ENCODE assay signal across 19 mouse cellular contexts in genomic region chr16:60233985-60234766, GRCm38 (mm10).
DNase-seq lines count a peak whose midpoint lies in the region; ATAC-seq lines count a peak whose summit lies in the region.
"Had no signal": no experiment of that assay in that cellular context is flagged by ENCODE, and none has a peak within 500 bp of the region (broad histone marks: within the 10 kb centered on the region; RNA-seq: fewer than 3 reads in every experiment).

No protein-coding gene starts in this region.

- H3K36me3 ChIP-seq in liver, embryonic 11.5 days (ENCODE audit: control insufficient read depth, insufficient read depth, low read length) = no peaks in the 10 kb centered on the region
- H3K36me3 ChIP-seq in liver, embryonic 12.5 days = no peaks in the 10 kb centered on the region
- H3K36me3 ChIP-seq in liver, embryonic 16.5 days (ENCODE audit: control insufficient read depth, insufficient read depth) = no peaks in the 10 kb centered on the region
- H3K36me3 ChIP-seq in kidney, embryonic 14.5 days (ENCODE audit: control insufficient read depth, insufficient read depth, low read length) = no peaks in the 10 kb centered on the region
- H3K36me3 ChIP-seq in hindbrain, embryonic 11.5 days (ENCODE audit: control insufficient read depth, insufficient read depth, low read length) = no peaks in the 10 kb centered on the region
- H3K36me3 ChIP-seq: embryonic facial prominence, embryonic 10.5 days; heart, embryonic 15.5 days; hindbrain, embryonic 10.5 days; hindbrain, embryonic 15.5 days had no signal

- WGBS in liver, embryonic 11.5 days = 75% methylated on average over 5 of the region's 5 CpGs
- 63% methylated on average over 5 of the region's 5 CpGs for WGBS in liver, embryonic 12.5 days (ENCODE audit: insufficient replicate concordance)
- 56% methylated on average over 5 of the region's 5 CpGs for WGBS in liver, embryonic 16.5 days (ENCODE audit: insufficient replicate concordance)
- WGBS in kidney, embryonic 14.5 days = 92% methylated on average over 5 of the region's 5 CpGs
- 91% methylated on average over 5 of the region's 5 CpGs for WGBS in hindbrain, embryonic 11.5 days

- no peaks in the 10 kb centered on the region for H3K9me3 ChIP-seq in liver, embryonic 11.5 days (ENCODE audit: control insufficient read depth, low read length)
- H3K9me3 ChIP-seq in liver, embryonic 12.5 days (replicated peaks) = no peaks in the 10 kb centered on the region
- H3K9me3 ChIP-seq in liver, embryonic 16.5 days (replicated peaks; ENCODE audit: control insufficient read depth, low read length) = no peaks in the 10 kb centered on the region
- no peaks in the 10 kb centered on the region for H3K9me3 ChIP-seq in kidney, embryonic 14.5 days (ENCODE audit: control insufficient read depth, low read length)
- no peaks in the 10 kb centered on the region for H3K9me3 ChIP-seq in hindbrain, embryonic 11.5 days (ENCODE audit: control insufficient read depth, low read length)
- H3K9me3 ChIP-seq: embryonic facial prominence, embryonic 10.5 days; forebrain, embryonic 13.5 days; heart, embryonic 15.5 days; hindbrain, embryonic 10.5 days; hindbrain, embryonic 15.5 days had no signal

- no peak for DNase-seq in liver, embryonic 11.5 days (ENCODE audit: low spot score)
- no peak for DNase-seq in liver
- DNase-seq in right cerebral cortex, postnatal 10 days (ENCODE audit: low spot score in 2 of 2) = no peak
- no peak for DNase-seq in hindbrain, embryonic 11.5 days (ENCODE audit: low spot score)
- DNase-seq: adrenal gland, postnatal 10 days; cerebellum, adult 18-20 months; cerebellum, adult 9-11 months; gastrocnemius, postnatal 10 days; heart, adult 18-20 months had no signal

- H3K9ac ChIP-seq in liver, embryonic 11.5 days (ENCODE audit: low read depth, low read length) = no peak overlapping the region
- no peak overlapping the region for H3K9ac ChIP-seq in liver, embryonic 12.5 days
- no peak overlapping the region for H3K9ac ChIP-seq in liver, embryonic 16.5 days (ENCODE audit: low read depth, low read length)
- no peak overlapping the region for H3K9ac ChIP-seq in kidney, embryonic 14.5 days (ENCODE audit: low read depth, low read length)
- H3K9ac ChIP-seq in hindbrain, embryonic 11.5 days (ENCODE audit: low read depth, low read length) = no peak overlapping the region
- H3K9ac ChIP-seq: forebrain, embryonic 13.5 days; heart, embryonic 15.5 days; hindbrain, embryonic 15.5 days had no signal

- no peak overlapping the region for H3K4me2 ChIP-seq in liver, embryonic 11.5 days
- H3K4me2 ChIP-seq in liver, embryonic 12.5 days = no peak overlapping the region
- H3K4me2 ChIP-seq in liver, embryonic 16.5 days (ENCODE audit: low read depth, low read length) = no peak overlapping the region
- no peak overlapping the region for H3K4me2 ChIP-seq in kidney, embryonic 14.5 days (replicated peaks; ENCODE audit: low read depth, low read length)
- H3K4me2 ChIP-seq in hindbrain, embryonic 11.5 days (replicated peaks; ENCODE audit: low read depth, low read length) = no peak overlapping the region
- H3K4me2 ChIP-seq: forebrain, embryonic 13.5 days; heart, embryonic 11.5 days; heart, embryonic 15.5 days; hindbrain, embryonic 15.5 days had no signal

- ATAC-seq in liver, embryonic 11.5 days (replicated peaks; ENCODE audit: low FRiP score) = peak; percentile 80
- peak; percentile 79 for ATAC-seq in liver, embryonic 12.5 days
- peak; percentile 76 for ATAC-seq in liver, embryonic 16.5 days (ENCODE audit: low read depth)
- no peak for ATAC-seq in kidney, embryonic 14.5 days (ENCODE audit: low FRiP score, low TSS enrichment)
- no peak for ATAC-seq in megakaryocyte progenitor cell, adult 5-6 weeks (replicated peaks; ENCODE audit: poor library complexity)
- no peak for ATAC-seq in hindbrain, embryonic 11.5 days (ENCODE audit: low FRiP score)
- ATAC-seq: forebrain, embryonic 13.5 days had no signal

- no peaks in the 10 kb centered on the region for H3K27me3 ChIP-seq in liver, embryonic 11.5 days (replicated peaks; ENCODE audit: control insufficient read depth, insufficient read depth, low read length)
- H3K27me3 ChIP-seq in liver, embryonic 12.5 days (replicated peaks) = no peaks in the 10 kb centered on the region
- no peaks in the 10 kb centered on the region for H3K27me3 ChIP-seq in liver, embryonic 16.5 days (ENCODE audit: control insufficient read depth, insufficient read depth, low read depth, low read length)
- no peaks in the 10 kb centered on the region for H3K27me3 ChIP-seq in kidney, embryonic 14.5 days (ENCODE audit: control insufficient read depth, insufficient read depth, low read length)
- H3K27me3 ChIP-seq in hindbrain, embryonic 11.5 days (ENCODE audit: control insufficient read depth, insufficient read depth, low read length) = no peaks in the 10 kb centered on the region
- H3K27me3 ChIP-seq: forebrain, embryonic 13.5 days; heart, embryonic 15.5 days; hindbrain, embryonic 15.5 days had no signal

- no peak overlapping the region for H3K4me3 ChIP-seq in liver, embryonic 11.5 days (ENCODE audit: low read depth, low read length)
- H3K4me3 ChIP-seq in liver, embryonic 12.5 days = no peak overlapping the region
- no peak overlapping the region for H3K4me3 ChIP-seq in liver, embryonic 16.5 days (ENCODE audit: low read depth, low read length)
- no peak overlapping the region for H3K4me3 ChIP-seq in kidney, embryonic 14.5 days (ENCODE audit: low read length)
- no peak overlapping the region for H3K4me3 ChIP-seq in hindbrain, embryonic 11.5 days (ENCODE audit: low read depth, low read length)
- H3K4me3 ChIP-seq: embryonic facial prominence, embryonic 10.5 days; forebrain, embryonic 13.5 days; heart, embryonic 15.5 days; hindbrain, embryonic 10.5 days; hindbrain, embryonic 15.5 days had no signal

- no peak overlapping the region for H3K27ac ChIP-seq in liver, embryonic 11.5 days (ENCODE audit: low read depth, low read length)
- H3K27ac ChIP-seq in liver, embryonic 12.5 days = no peak overlapping the region
- no peak overlapping the region for H3K27ac ChIP-seq in liver, embryonic 16.5 days (ENCODE audit: low read length)
- H3K27ac ChIP-seq in kidney, embryonic 14.5 days (ENCODE audit: low read depth, low read length) = no peak overlapping the region
- no peak overlapping the region for H3K27ac ChIP-seq in hindbrain, embryonic 11.5 days (ENCODE audit: low read depth, low read length)
- H3K27ac ChIP-seq: embryonic facial prominence, embryonic 10.5 days; forebrain, embryonic 13.5 days; heart, embryonic 15.5 days; hindbrain, embryonic 10.5 days; hindbrain, embryonic 15.5 days had no signal

- H3K4me1 ChIP-seq in liver, embryonic 11.5 days (replicated peaks; ENCODE audit: control insufficient read depth, insufficient read depth, low read length) = no peaks in the 10 kb centered on the region
- H3K4me1 ChIP-seq in liver, embryonic 12.5 days = no peaks in the 10 kb centered on the region
- H3K4me1 ChIP-seq in liver, embryonic 16.5 days (ENCODE audit: control insufficient read depth, low read depth, low read length) = no peaks in the 10 kb centered on the region
- H3K4me1 ChIP-seq in kidney, embryonic 14.5 days (ENCODE audit: control insufficient read depth, insufficient read depth, low read length) = no peaks in the 10 kb centered on the region
- H3K4me1 ChIP-seq in hindbrain, embryonic 11.5 days (replicated peaks; ENCODE audit: control insufficient read depth, insufficient read depth, low read length) = no peaks in the 10 kb centered on the region
- H3K4me1 ChIP-seq: embryonic facial prominence, embryonic 10.5 days; forebrain, embryonic 13.5 days; heart, embryonic 15.5 days; hindbrain, embryonic 10.5 days; hindbrain, embryonic 15.5 days had no signal

Comparison
In these comparisons a context has a peak if more than half of its experiments do, and no peak if none do; other contexts are left out.
1. ATAC-seq: peak in liver, embryonic 11.5 days (single experiment), liver, embryonic 12.5 days (single experiment) and liver, embryonic 16.5 days (single experiment); none in kidney, embryonic 14.5 days (single experiment), megakaryocyte progenitor cell, adult 5-6 weeks (single experiment) and hindbrain, embryonic 11.5 days (single experiment).